Mouse (Mus musculus): ENCODE results near the gene Aco1.
"Not testable (repeated sequence)": the region's sequence is repeated elsewhere in the genome, so short reads cannot be mapped to it uniquely, and the experiment has no call there.

The Aco1 gene

GRCm38 (mm10) chr4:40142743-40143532 lies at the start of gene Aco1:
Gene Aco1 (plus strand): TSS chr4:40143081.
- DNase-seq (ENCODE audit: low spot score), result peak; percentile 96

DNA sequence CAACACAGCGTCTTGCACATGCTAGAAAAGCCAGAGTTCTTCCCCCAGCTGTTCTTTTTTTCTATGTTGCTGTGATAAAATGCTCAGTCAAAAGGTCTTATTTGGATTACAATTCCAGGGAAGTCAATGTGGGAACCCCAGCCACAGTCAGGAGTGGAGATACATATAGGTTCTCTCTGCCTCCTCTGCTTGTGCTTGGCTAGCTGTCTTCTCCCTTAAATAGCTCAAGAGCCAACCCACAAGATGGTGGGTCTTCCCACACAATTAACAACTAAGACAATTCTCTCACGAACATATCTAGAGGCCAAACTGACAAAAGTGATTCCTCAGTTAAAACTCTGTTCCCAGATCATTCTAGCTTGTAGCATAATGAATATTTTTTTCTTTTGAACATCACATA lies 47.9 kb upstream of the Aco1 start:
- no peak for DNase-seq (ENCODE audit: low spot score)

DNA sequence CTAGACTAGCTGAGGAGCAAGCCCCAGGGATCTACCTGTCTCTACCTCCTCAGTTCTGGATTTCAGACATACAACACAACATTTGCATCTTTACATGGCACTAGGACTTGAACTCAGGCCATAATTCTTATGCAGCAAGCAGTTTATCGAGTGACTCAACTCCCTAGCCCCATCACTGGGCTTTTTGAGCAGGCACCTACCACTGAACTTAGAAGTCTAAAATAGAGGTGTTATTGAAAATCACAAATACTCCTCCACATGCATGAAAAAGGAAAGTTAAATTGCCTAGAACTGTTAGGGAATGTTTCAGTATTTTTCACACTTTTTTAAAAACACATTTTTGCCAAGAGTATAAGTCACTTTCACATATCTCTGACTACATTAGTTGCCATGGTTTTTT lies 39.9 kb upstream of the Aco1 start:
- DNase-seq (ENCODE audit: low spot score), result no peak

DNA sequence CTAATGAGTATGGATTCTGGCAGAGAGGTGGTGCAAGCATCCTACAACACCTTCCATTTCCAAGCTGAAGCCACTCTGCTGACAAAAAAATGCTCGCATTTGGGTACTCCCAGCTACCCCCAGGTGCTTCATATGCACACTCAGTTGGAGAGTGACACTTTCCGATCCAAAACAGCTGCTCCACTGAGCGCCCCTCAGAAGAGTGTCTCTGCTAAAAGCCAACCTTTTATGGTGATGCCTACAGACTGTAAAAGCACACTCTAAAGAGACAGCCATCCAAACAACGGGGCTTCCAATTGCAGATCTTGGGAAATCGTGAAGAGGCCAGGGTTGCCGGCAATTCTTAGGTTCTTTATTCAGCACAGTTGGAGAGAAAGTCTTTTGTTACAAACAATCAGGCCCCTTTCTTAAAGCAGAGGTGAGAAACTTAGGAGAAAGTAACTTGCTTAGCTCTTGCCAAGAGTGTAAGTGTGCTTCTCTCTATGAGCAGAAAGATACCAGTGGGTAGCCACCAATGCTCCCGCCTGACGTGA lies 36.8 kb upstream of the Aco1 start:
- no peak for DNase-seq (ENCODE audit: low spot score)

- no peak for DNase-seq (ENCODE audit: low spot score)
These were observed 34.9 kb upstream of the Aco1 start for GRCm38 (mm10) chr4:40108030-40108429.

DNA sequence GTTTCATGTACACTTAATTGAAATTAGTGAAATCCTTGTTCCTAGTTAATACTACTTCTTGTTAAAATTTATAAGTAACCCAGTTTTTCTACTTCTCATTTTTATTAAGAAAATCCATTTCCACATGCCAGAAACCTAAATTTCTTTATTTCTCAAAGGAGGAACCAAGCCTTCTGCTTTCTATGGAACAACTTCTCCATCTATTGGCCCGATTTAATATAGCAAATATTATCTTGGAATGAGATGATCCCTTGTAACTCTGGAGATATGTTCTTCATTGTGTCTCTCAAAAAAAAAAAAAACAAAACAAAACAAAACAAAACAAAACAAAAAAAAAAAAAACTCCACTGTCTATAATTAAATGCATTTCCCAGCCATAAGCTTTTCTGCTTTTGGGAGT lies 29.7 kb upstream of the Aco1 start:
- DNase-seq (ENCODE audit: low spot score), result no peak

GRCm38 (mm10) chr4:40121221-40121620 lies 21.7 kb upstream of the Aco1 start:
- no peak for DNase-seq (ENCODE audit: low spot score)

DNA sequence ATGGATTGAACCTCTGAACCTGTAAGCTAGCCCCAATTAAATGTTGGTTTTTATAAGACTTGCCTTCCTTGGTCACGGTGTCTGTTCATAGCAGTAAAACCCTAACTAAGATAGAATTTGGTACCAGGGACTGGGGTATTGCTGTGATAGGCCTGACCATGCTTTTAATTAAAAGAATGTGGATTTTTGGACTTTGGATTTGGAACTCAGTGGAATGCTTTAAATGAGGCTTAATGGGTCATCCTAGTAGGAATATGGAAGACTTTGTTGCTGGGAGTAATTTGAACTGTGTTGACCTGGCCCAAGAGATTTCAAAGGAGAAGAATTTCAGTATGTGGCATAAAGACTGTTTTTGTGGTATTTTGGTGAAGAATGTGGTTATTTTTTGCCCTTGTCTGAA lies 20.6 kb upstream of the Aco1 start:
- not testable (repeated sequence) for DNase-seq (ENCODE audit: low spot score)

GRCm38 (mm10) chr4:40134468-40135102 lies 8.3 kb upstream of the Aco1 start:
- DNase-seq (ENCODE audit: low spot score), result peak; percentile 76

DNA sequence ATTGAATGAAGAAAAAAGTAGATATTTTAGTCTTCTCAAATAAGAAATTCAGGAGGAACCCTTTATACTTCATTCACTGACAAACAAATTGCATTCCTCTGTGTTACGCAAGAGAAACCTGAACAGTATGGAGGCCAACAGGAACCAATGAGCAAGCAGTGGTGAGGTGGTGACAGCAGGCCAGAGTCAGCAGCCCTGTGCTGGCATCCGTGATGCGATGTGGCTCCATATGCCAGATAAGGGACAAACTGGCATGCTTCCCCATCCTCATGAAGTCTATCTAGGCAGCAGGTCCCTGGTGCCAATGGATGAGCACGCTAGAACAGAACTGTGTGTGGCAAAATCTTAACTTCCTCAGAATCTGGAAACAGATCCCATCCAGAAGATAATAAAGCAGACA lies 6.4 kb upstream of the Aco1 start:
- no peak for DNase-seq (ENCODE audit: low spot score)

- DNase-seq (ENCODE audit: low spot score), result no peak
These were observed 3.1 kb upstream of the Aco1 start for GRCm38 (mm10) chr4:40139663-40140255.

- no peak for DNase-seq (ENCODE audit: low spot score)
These were observed 621 bp downstream of the Aco1 start for GRCm38 (mm10) chr4:40143533-40143871.

DNA sequence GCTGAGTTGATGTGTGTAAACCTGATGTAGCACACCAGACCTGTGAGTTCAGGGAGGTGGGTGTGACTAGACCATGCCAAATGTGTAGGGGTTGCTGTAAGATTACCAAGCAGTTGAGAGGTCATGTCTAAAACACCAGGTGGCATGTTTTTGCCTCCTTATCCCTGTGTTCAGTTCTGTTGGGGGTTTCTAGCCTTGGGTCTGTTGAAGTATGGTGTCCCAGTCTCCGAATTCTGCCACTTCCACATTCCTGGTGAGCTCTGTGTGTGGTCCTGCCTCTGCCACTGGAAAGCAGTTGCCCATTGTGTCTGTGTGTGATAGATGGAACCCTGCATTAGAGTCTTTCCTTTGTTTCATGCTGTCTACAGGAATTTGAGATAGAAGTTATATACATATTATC lies 1.7 kb downstream of the Aco1 start:
- DNase-seq (ENCODE audit: low spot score), result no peak

- peak; percentile 43 for DNase-seq (ENCODE audit: low spot score)
These were observed 2.1 kb downstream of the Aco1 start for GRCm38 (mm10) chr4:40144981-40145380.

DNA sequence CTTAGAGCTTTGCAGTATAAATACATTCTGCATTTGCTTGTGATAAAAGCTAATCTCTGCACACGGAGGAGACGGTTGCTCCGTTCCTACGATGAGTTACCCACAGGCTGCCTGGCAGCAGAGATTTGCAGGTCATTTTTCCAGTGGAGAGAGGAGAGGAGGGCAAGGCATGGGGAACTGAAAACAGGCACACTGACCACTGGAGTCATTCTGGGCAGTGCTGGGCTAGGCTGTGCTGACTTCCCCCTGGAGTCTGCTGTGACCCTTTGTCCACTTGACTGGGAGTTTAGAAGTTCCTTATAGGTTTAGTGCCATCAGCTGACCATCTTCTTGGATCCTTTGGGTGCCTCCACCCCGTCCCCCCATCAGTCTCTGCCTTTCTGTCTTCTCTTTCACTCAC lies 5.4 kb downstream of the Aco1 start:
- DNase-seq (ENCODE audit: low spot score), result no peak

GRCm38 (mm10) chr4:40150046-40150445 lies 7.2 kb downstream of the Aco1 start:
- DNase-seq (ENCODE audit: low spot score), result no peak

DNA sequence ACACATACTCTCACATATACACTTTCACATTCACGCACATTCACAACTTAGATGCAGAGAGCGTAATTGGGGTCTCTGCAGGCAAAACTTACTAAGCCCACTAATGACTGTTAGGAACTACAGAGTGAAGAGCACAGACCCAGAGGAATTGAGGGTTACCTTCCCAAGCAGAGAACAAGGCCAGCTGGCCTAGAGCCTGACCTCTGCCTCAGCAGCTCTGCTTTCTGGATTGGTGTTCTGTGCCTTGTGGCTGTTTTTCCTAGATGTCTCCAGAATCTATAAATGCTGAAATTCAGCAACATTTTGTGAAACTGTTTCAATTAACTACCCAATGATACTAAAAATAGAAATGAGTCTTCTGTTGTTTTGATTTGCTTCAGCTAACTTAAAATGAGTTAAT lies 9.9 kb downstream of the Aco1 start:
- no peak for DNase-seq (ENCODE audit: low spot score)

GRCm38 (mm10) chr4:40153500-40153899 lies 10.6 kb downstream of the Aco1 start:
- DNase-seq (ENCODE audit: low spot score), result no peak

DNA sequence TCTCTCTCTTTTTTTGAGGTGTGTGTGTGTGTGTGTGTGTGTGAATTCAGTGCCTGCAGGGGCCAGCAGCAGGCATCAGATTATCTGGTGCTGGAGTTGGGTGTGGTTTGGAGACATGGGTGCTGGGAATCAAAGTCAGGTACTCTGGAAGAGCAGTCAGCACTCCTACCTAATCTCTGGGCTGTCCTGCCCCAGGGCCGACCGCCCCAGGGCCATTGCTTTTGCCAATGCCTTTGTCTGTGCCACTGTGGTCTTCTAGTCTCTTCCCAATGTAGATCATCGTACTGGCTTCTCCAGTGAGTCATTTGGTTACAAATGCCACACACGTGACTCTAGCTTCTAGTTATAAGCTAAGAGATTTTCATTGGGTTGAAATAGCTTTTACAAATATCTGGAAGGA lies 11.9 kb downstream of the Aco1 start:
- no peak for DNase-seq (ENCODE audit: low spot score)

DNA sequence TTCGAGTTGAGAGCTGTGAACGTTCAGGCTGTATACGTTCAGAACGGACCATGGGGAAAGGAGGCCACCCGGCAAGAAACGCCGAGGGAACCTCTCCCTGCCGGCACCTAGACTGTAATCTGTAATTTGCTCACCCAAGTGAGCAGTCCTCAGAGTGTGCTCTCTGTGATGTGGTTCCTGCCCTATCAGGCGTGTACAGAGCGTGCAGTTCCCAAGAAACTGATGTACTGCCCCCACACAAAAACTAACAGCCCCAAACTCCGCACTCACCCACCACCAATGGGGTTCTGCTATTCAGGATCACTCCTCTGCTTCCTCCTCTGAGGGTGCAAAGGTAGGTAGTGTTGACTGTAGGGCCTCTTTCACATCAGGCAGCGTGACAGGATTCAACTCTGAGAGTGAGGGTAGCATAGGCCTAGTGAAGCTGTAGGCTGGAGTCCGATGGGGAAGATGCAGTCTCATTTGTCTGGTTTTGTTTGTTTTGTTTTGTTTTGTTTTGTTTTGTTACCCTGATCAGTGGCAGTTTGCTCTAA lies 12.7 kb downstream of the Aco1 start:
- DNase-seq (ENCODE audit: low spot score), result no peak

DNA sequence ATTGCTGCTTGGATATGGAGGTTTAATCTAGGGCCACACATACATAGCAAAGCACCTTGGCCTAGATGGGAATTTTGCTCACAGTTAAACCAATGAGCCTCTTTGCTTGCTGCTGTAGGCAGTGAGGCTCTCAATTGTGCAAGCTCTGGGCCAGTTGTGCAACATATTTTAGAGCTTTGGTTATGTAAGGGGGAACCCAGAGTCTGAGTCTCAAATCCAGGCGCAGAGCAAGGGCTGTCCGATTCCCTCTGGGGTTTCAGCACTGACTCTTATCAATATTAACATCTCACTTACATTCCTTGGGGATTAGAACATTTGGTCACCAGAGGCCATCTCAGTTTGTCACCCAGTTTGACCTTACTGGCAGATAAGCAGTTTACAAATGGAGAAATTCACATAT lies 13.3 kb downstream of the Aco1 start:
- peak; percentile 88 for DNase-seq (ENCODE audit: low spot score)

DNA sequence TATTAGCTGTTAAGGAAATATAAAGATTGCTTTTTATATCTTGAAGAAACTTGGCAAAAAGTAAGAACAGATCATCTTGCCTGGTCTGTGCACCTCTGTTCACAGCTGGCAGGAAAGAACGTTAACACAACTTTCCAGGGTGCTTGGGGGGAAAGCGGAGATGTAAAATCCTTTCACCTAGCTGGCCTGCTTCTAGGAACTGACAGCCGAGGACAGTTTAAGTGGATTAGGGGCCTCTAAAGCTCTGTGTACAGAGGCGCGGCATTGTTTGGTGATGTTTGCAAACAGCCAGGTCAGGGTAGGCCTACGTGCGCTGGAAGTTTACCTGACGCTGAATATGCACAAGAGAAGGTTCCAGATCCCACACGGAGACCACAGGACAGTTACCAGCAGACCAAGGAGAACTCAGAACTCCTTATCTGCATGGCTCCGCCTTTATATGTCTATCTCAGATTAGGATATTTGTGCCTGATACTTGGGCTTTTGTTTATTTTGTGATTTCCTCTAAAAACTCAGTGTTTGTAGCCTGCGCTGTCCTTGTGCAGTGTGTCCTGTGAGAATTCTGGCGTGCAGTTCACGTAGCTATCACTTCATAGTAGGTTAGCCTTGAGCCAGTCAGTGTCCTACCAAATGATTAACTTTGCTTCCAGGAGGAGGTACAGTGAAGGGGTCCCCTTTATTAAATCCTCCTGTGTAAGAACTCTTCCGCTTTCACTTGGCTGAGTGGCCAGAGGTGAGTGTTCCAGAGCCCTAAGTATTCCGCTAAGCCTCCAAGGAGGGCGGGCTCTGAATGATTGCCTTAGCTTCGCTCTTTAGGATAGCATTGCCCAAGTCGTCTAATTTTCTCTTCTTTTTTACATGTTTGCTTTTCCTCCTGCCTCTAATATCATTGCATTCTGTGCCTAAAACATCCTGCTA lies 14.0 kb downstream of the Aco1 start:
- no peak for DNase-seq (ENCODE audit: low spot score)
